Mouse (Mus musculus) effector memory CD4-positive, alpha-beta T cell, adult 5 months (primary cell): ENCODE measurements around the gene Mpp6. TPM values are rescaled to one million over a fixed set of nuclear protein-coding genes. Genes with fewer than 3 reads are reported as not detected.

ENCODE experiments used
- polyA plus RNA-seq: library from polyadenylated mRNA; unstranded; fragments of 100-300 nt; shearing (Covaris generic); gene quantifications from one replicate; pipeline ENCODE4 v1.2.1, GENCODE M21; 2017

Mpp6 gene
- 49.0 TPM for polyA plus RNA-seq

DNA sequence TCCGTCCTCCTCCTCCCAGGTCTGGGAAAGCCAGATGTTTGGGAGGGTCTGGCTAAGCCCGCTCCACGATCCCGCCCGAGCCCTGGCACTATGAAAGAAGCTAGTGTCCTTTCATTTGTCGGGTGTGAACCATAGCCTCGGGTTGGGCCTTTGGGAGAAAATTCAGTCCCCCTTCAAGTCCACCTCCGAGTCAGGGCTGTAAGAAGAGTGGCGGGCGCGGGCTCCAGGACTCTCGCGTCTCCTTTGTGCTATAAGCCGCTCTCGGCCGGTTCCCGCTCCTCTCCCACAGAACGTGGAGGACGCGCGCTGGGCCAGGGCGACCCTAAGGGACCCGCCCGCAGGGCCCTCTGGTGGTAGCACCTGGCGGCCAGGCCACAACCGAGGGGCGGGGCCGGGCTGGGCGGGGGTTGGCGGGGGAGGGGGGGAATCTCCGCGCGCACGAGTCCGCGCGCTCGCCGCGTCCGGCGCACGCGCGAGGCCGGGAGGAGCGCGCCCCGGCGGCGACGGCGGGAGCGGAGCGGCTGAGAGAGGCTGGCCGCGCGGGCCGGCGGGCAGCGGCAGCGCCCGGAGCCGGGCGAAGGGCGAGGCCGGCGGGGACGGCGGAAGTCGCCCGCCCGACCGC lies at the start of gene Mpp6:
TSS of gene Mpp6 (plus strand) at position 485 of the 622 bp plus-strand sequence.

Other genes starting within 250 kb of the Mpp6 start
- 3.5 TPM for gene Gsdme, start 153.6 kb downstream of the Mpp6 start, polyA plus RNA-seq